In the genomic region with DNA sequence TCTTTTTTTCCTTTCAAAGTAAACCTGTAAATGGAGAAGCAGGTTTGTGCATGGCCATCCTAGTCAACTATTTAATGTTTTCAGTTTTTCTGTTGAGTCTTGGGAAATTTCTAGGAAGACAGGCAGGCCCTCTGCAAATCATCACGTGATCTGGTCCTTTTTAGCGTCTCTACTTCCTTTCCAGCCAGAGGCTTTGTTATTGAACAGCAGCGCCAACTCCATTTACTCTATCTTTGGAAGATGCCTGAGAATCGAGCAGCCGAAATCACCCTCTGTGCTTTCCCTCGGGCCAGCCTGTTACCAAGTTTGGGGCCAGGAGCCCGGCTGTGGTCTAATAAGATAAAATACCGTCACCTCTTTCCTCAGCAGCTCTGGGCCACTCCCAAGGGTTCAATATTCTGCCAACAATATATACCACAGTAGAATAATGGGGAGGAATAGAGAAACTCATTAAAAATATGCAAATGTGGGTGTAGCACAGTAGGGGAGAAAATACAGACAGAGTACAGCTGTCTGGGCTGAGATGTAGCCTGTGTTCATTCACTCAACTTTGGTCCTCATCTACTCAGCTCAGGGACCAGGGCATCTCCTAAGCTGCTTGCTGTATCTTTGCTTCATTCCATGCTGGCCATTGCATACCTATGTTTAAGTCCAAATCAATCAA, we compare ENCODE assay signal across 9 mouse cellular contexts. TPM values are rescaled to one million over a fixed set of nuclear protein-coding genes. Genes with fewer than 3 reads are reported as not detected.
A peak's percentile ranks its signal among the peaks of the same experiment; 100 is the strongest.
DNase-seq lines count a peak whose midpoint lies in the region; ATAC-seq and TF ChIP-seq lines count a peak whose summit lies in the region.
"Had no signal": no experiment of that assay in that cellular context is flagged by ENCODE, and none has a peak within 500 bp of the region (broad histone marks: within the 10 kb centered on the region; RNA-seq: fewer than 3 reads in every experiment).

No protein-coding gene starts in this region.

- TF ChIP-seq CTCF in lung, adult 2 months (IDR thresholded peaks at IDR 0.05; ENCODE audit: insufficient read depth, low read length) = no peak

- no peaks in the 10 kb centered on the region for H3K27me3 ChIP-seq in forebrain, embryonic 14.5 days (replicated peaks; ENCODE audit: control insufficient read depth, insufficient read depth, low read length)
- no peaks in the 10 kb centered on the region for H3K27me3 ChIP-seq in heart, embryonic 16.5 days (ENCODE audit: control insufficient read depth, insufficient read depth, low read length)
- H3K27me3 ChIP-seq in neural tube, embryonic 14.5 days (ENCODE audit: control insufficient read depth, insufficient read depth, low read length) = no peaks in the 10 kb centered on the region
- no peaks in the 10 kb centered on the region for H3K27me3 ChIP-seq in embryonic facial prominence, embryonic 10.5 days (replicated peaks; ENCODE audit: low read depth, poor library complexity, severe bottlenecking)
- H3K27me3 ChIP-seq: heart, embryonic 15.5 days; stomach, embryonic 15.5 days had no signal

- H3K4me2 ChIP-seq in forebrain, embryonic 14.5 days (ENCODE audit: low read length) = peak overlapping the region; percentile 21; the same call in 1 of the 2 replicates
- H3K4me2 ChIP-seq in heart, embryonic 16.5 days (ENCODE audit: low read depth, low read length) = peak overlapping the region; percentile 35
- no peak overlapping the region for H3K4me2 ChIP-seq in neural tube, embryonic 14.5 days (ENCODE audit: low read depth, low read length)
- H3K4me2 ChIP-seq: heart, embryonic 15.5 days; stomach, embryonic 15.5 days had no signal

- H3K27ac ChIP-seq in forebrain, embryonic 14.5 days (ENCODE audit: low read depth, low read length) = peak overlapping the region; percentile 63
- no peak overlapping the region for H3K27ac ChIP-seq in heart, embryonic 16.5 days (ENCODE audit: low read length)
- peak overlapping the region; percentile 10; the same call in 1 of the 2 replicates for H3K27ac ChIP-seq in neural tube, embryonic 14.5 days (ENCODE audit: low read depth, low read length)
- no peak overlapping the region for H3K27ac ChIP-seq in embryonic facial prominence, embryonic 10.5 days (replicated peaks)
- H3K27ac ChIP-seq: heart, embryonic 15.5 days; stomach, embryonic 15.5 days had no signal

- WGBS in lung, adult 2 months = 34% methylated on average over 8 of the region's 8 CpGs
- WGBS in forebrain, embryonic 14.5 days = 9% methylated on average over 8 of the region's 8 CpGs
- WGBS in heart, embryonic 16.5 days = 24% methylated on average over 8 of the region's 8 CpGs
- 18% methylated on average over 8 of the region's 8 CpGs for WGBS in neural tube, embryonic 14.5 days
- WGBS in embryonic facial prominence, embryonic 10.5 days = 51% methylated on average over 8 of the region's 8 CpGs

- H3K9me3 ChIP-seq in forebrain, embryonic 14.5 days (replicated peaks; ENCODE audit: control insufficient read depth, low read length) = no peaks in the 10 kb centered on the region
- H3K9me3 ChIP-seq in heart, embryonic 16.5 days (replicated peaks; ENCODE audit: control insufficient read depth, low read length) = no peaks in the 10 kb centered on the region
- no peaks in the 10 kb centered on the region for H3K9me3 ChIP-seq in neural tube, embryonic 14.5 days (ENCODE audit: control insufficient read depth, low read length)
- H3K9me3 ChIP-seq in embryonic facial prominence, embryonic 10.5 days = no peaks in the 10 kb centered on the region
- H3K9me3 ChIP-seq: heart, embryonic 15.5 days; stomach, embryonic 15.5 days had no signal

- H3K9ac ChIP-seq in forebrain, embryonic 14.5 days (ENCODE audit: low read length) = no peak overlapping the region
- no peak overlapping the region for H3K9ac ChIP-seq in heart, embryonic 16.5 days (ENCODE audit: low read length)
- no peak overlapping the region for H3K9ac ChIP-seq in neural tube, embryonic 14.5 days (replicated peaks; ENCODE audit: low read depth, low read length)
- H3K9ac ChIP-seq: heart, embryonic 15.5 days; stomach, embryonic 15.5 days had no signal

- no peak overlapping the region for H3K4me3 ChIP-seq in lung, adult 2 months (replicated peaks; ENCODE audit: extremely low read depth, low read depth, low read length)
- H3K4me3 ChIP-seq in forebrain, embryonic 14.5 days (ENCODE audit: low read depth, low read length) = no peak overlapping the region
- H3K4me3 ChIP-seq in heart, embryonic 16.5 days (ENCODE audit: low read length) = no peak overlapping the region
- no peak overlapping the region for H3K4me3 ChIP-seq in neural tube, embryonic 14.5 days (ENCODE audit: low read depth, low read length)
- H3K4me3 ChIP-seq in embryonic facial prominence, embryonic 10.5 days = no peak overlapping the region
- H3K4me3 ChIP-seq: heart, embryonic 15.5 days; stomach, embryonic 15.5 days had no signal

- DNase-seq in lung, postnatal 10 days = peak; percentile 21
- no peak for DNase-seq in lung, adult 2 months
- peak; percentile 59 for DNase-seq in forebrain, embryonic 14.5 days (ENCODE audit: low spot score)
- DNase-seq in embryonic facial prominence, embryonic 10.5 days (ENCODE audit: low spot score) = no peak
- no peak for DNase-seq in ovary, adult 18-20 months (ENCODE audit: low spot score)

- H3K4me1 ChIP-seq in lung, adult 2 months (ENCODE audit: control insufficient read depth, insufficient read depth, low read length) = no peaks in the 10 kb centered on the region
- H3K4me1 ChIP-seq in forebrain, embryonic 14.5 days (ENCODE audit: control insufficient read depth, insufficient read depth, low read length) = peaks cover 6% of the 10 kb centered on the region
- H3K4me1 ChIP-seq in heart, embryonic 16.5 days (ENCODE audit: control insufficient read depth, insufficient read depth, low read length) = peaks cover 5% of the 10 kb centered on the region
- H3K4me1 ChIP-seq in neural tube, embryonic 14.5 days (ENCODE audit: control insufficient read depth, insufficient read depth, low read length) = peaks cover 10% of the 10 kb centered on the region; the same call in 1 of the 2 replicates
- peaks cover 7% of the 10 kb centered on the region; the same call in 1 of the 2 replicates for H3K4me1 ChIP-seq in embryonic facial prominence, embryonic 10.5 days
- H3K4me1 ChIP-seq: stomach, embryonic 15.5 days had no signal

- no peaks in the 10 kb centered on the region for H3K36me3 ChIP-seq in forebrain, embryonic 14.5 days (ENCODE audit: control insufficient read depth, insufficient read depth, low read length)
- H3K36me3 ChIP-seq in heart, embryonic 16.5 days (ENCODE audit: control insufficient read depth, insufficient read depth) = no peaks in the 10 kb centered on the region
- no peaks in the 10 kb centered on the region for H3K36me3 ChIP-seq in neural tube, embryonic 14.5 days (ENCODE audit: control insufficient read depth, insufficient read depth, low read length)
- no peaks in the 10 kb centered on the region for H3K36me3 ChIP-seq in embryonic facial prominence, embryonic 10.5 days (replicated peaks)
- H3K36me3 ChIP-seq: heart, embryonic 15.5 days; stomach, embryonic 15.5 days had no signal

- ATAC-seq in forebrain, embryonic 14.5 days = peak; percentile 80
- no peak for ATAC-seq in heart, embryonic 16.5 days (replicated peaks; ENCODE audit: extremely low read depth, insufficient read depth, low FRiP score)
- ATAC-seq in neural tube, embryonic 14.5 days (ENCODE audit: low read depth) = peak; percentile 65

- no peak for TF ChIP-seq POLR2A in lung, adult 2 months (IDR thresholded peaks at IDR 0.05; ENCODE audit: borderline replicate concordance, extremely low read depth, low read depth, low read length)

RNA-seq across cellular contexts. Expression of a gene that starts 15.0 kb away (rescaled TPM):
- 102 and 109 TPM in 2 replicates for polyA plus RNA-seq in lung, adult 2 months (2012; rRNA removed)
- polyA plus RNA-seq in forebrain, embryonic 14.5 days (2014; fragmentation: Nextera tagmentation; extraction: Ambion mirVana) = 545 and 577 TPM in 2 replicates
- polyA plus RNA-seq in heart, embryonic 16.5 days (2015; fragmentation: Nextera tagmentation; extraction: Ambion mirVana) = 457 and 460 TPM in 2 replicates
- polyA plus RNA-seq in neural tube, embryonic 14.5 days (2014; fragmentation: Nextera tagmentation; extraction: Ambion mirVana) = 598 and 623 TPM in 2 replicates
- 474 and 482 TPM in 2 replicates for polyA plus RNA-seq in embryonic facial prominence, embryonic 10.5 days (2016; fragmentation: Nextera tagmentation; extraction: Ambion mirVana)

Comparison
In these comparisons a context has a peak if more than half of its experiments do, and no peak if none do; other contexts are left out.
1. DNase-seq: peak in lung, postnatal 10 days (single experiment) and forebrain, embryonic 14.5 days (single experiment); none in lung, adult 2 months (single experiment), embryonic facial prominence, embryonic 10.5 days (single experiment) and ovary, adult 18-20 months (single experiment).
2. H3K27ac ChIP-seq: peak in forebrain, embryonic 14.5 days (single experiment) and neural tube, embryonic 14.5 days (single experiment); none in heart, embryonic 16.5 days (single experiment) and embryonic facial prominence, embryonic 10.5 days (single experiment).